Mouse (Mus musculus): Measurements from ENCODE around the gene Elf4. TPM values are rescaled to one million over a fixed set of nuclear protein-coding genes. Genes with fewer than 3 reads are reported as not detected.

Gene Elf4
- polyA plus RNA-seq, 1 experiment, result 7.0 TPM

DNA sequence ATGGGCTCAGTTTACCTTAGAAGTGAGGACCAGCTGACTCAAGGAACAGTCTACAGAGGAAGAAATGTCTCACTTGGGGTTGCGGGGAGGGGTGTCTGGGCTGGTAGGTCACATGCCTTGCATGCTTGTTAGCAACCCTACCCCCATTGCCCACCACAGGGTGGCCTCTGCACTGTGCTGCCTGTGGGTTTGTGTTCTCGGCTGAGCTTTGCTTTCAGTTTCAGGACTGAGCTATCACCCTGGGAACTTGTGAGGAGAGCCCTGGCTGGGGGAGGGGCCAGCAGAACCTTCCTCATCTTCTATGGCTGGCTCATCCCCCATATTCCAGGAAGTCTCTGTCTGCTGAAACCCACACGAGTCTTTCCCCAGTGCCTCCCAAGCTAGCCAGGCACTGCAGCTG, 38.3 kb downstream of the Elf4 start:
- H3K4me3 ChIP-seq, result no peak overlapping the region
- H3K4me2 ChIP-seq (ENCODE audit: low read depth), result peak overlapping the region; percentile 67
- no peaks in the 10 kb centered on the region for H3K27me3 ChIP-seq (ENCODE audit: control insufficient read depth, insufficient read depth, insufficient read length)
- H3K36me3 ChIP-seq (ENCODE audit: control insufficient read depth, insufficient read depth), result no peaks in the 10 kb centered on the region
- H3K79me2 ChIP-seq (ENCODE audit: control insufficient read depth, insufficient read depth), result peaks cover 20% of the 10 kb centered on the region
- no peak overlapping the region for H3ac ChIP-seq (ENCODE audit: control insufficient read depth, insufficient read length)
- TF ChIP-seq SRF (IDR thresholded peaks at IDR 0.05; ENCODE audit: control insufficient read depth, insufficient read length, low read depth), result no peak
- TF ChIP-seq MAX (IDR thresholded peaks at IDR 0.05; ENCODE audit: low read depth), result no peak
- no peak for TF ChIP-seq CEBPB (IDR thresholded peaks at IDR 0.05; ENCODE audit: insufficient read depth, poor library complexity, severe bottlenecking)
- no peak for TF ChIP-seq TCF3 (IDR thresholded peaks at IDR 0.05; ENCODE audit: insufficient read length, low read depth)
- TF ChIP-seq MYOG (IDR thresholded peaks at IDR 0.05; ENCODE audit: control insufficient read depth in 1 of 3, insufficient read depth in 1 of 3, insufficient read length in 2 of 3, low read depth in 2 of 3), result no peak
- no peak for TF ChIP-seq MYOD1 (IDR thresholded peaks at IDR 0.05; ENCODE audit: control insufficient read depth in 1 of 3, insufficient read length in 2 of 3, low read depth in 2 of 3)
- no peak for TF ChIP-seq POLR2AphosphoS2 (IDR thresholded peaks at IDR 0.05; ENCODE audit: insufficient read length, low read depth)
- TF ChIP-seq USF1 (IDR thresholded peaks at IDR 0.05; ENCODE audit: low read depth), result no peak
- no peak for TF ChIP-seq E2F4 (IDR thresholded peaks at IDR 0.05; ENCODE audit: insufficient read depth)
- TF ChIP-seq POLR2A (IDR thresholded peaks at IDR 0.05; ENCODE audit: insufficient read length, low read depth), result no peak
- TF ChIP-seq TCF12 (IDR thresholded peaks at IDR 0.05; ENCODE audit: insufficient read depth, poor library complexity, severe bottlenecking), result no peak
- no peak for TF ChIP-seq REST (IDR thresholded peaks at IDR 0.05; ENCODE audit: insufficient read depth, insufficient read length)

- Histone ChIP-seq H3K36me3 (ENCODE audit: control insufficient read depth, insufficient read depth) (peaks cover 2% of the 10 kb centered on the region), H3K27me3 (ENCODE audit: control insufficient read depth, insufficient read depth, insufficient read length) (no peaks in the 10 kb centered on the region), H3K4me2 (ENCODE audit: low read depth) (no peak overlapping the region), H3K4me3 (no peak overlapping the region), H3K79me2 (ENCODE audit: control insufficient read depth, insufficient read depth) (peaks cover 20% of the 10 kb centered on the region), H3ac (ENCODE audit: control insufficient read depth, insufficient read length) (no peak overlapping the region)
- TF ChIP-seq MYOD1 (IDR thresholded peaks at IDR 0.05; ENCODE audit: control insufficient read depth in 1 of 3, insufficient read length in 2 of 3, low read depth in 2 of 3) (no peak), USF1 (IDR thresholded peaks at IDR 0.05; ENCODE audit: low read depth) (no peak), SRF (IDR thresholded peaks at IDR 0.05; ENCODE audit: control insufficient read depth, insufficient read length, low read depth) (no peak), REST (IDR thresholded peaks at IDR 0.05; ENCODE audit: insufficient read depth, insufficient read length) (no peak), POLR2AphosphoS2 (IDR thresholded peaks at IDR 0.05; ENCODE audit: insufficient read length, low read depth) (no peak), TCF12 (IDR thresholded peaks at IDR 0.05; ENCODE audit: insufficient read depth, poor library complexity, severe bottlenecking) (no peak), POLR2A (IDR thresholded peaks at IDR 0.05; ENCODE audit: insufficient read length, low read depth) (no peak), E2F4 (IDR thresholded peaks at IDR 0.05; ENCODE audit: insufficient read depth) (no peak), MAX (IDR thresholded peaks at IDR 0.05; ENCODE audit: low read depth) (no peak)
These were observed 39.3 kb downstream of the Elf4 start for GRCm38 (mm10) chrX:48423671-48424070.

GRCm38 (mm10) chrX:48422986-48423385, 39.9 kb downstream of the Elf4 start:
- Histone ChIP-seq H3K36me3 (ENCODE audit: control insufficient read depth, insufficient read depth) (peaks cover 5% of the 10 kb centered on the region), H3ac (ENCODE audit: control insufficient read depth, insufficient read length) (no peak overlapping the region), H3K4me2 (ENCODE audit: low read depth) (no peak overlapping the region), H3K4me3 (no peak overlapping the region), H3K27me3 (ENCODE audit: control insufficient read depth, insufficient read depth, insufficient read length) (no peaks in the 10 kb centered on the region), H3K79me2 (ENCODE audit: control insufficient read depth, insufficient read depth) (peaks cover 20% of the 10 kb centered on the region)
- TF ChIP-seq MYOD1 (IDR thresholded peaks at IDR 0.05; ENCODE audit: control insufficient read depth in 1 of 3, insufficient read length in 2 of 3, low read depth in 2 of 3) (no peak), POLR2A (IDR thresholded peaks at IDR 0.05; ENCODE audit: insufficient read length, low read depth) (no peak), SRF (IDR thresholded peaks at IDR 0.05; ENCODE audit: control insufficient read depth, insufficient read length, low read depth) (no peak), USF1 (IDR thresholded peaks at IDR 0.05; ENCODE audit: low read depth) (no peak), TCF12 (IDR thresholded peaks at IDR 0.05; ENCODE audit: insufficient read depth, poor library complexity, severe bottlenecking) (no peak), CEBPB (IDR thresholded peaks at IDR 0.05; ENCODE audit: insufficient read depth, poor library complexity, severe bottlenecking) (no peak), TCF3 (IDR thresholded peaks at IDR 0.05; ENCODE audit: insufficient read length, low read depth) (no peak), POLR2AphosphoS2 (IDR thresholded peaks at IDR 0.05; ENCODE audit: insufficient read length, low read depth) (no peak), MYOG (IDR thresholded peaks at IDR 0.05; ENCODE audit: control insufficient read depth in 1 of 3, insufficient read depth in 1 of 3, insufficient read length in 2 of 3, low read depth in 2 of 3) (no peak), REST (IDR thresholded peaks at IDR 0.05; ENCODE audit: insufficient read depth, insufficient read length) (no peak), E2F4 (IDR thresholded peaks at IDR 0.05; ENCODE audit: insufficient read depth) (no peak), MAX (IDR thresholded peaks at IDR 0.05; ENCODE audit: low read depth) (no peak)

DNA sequence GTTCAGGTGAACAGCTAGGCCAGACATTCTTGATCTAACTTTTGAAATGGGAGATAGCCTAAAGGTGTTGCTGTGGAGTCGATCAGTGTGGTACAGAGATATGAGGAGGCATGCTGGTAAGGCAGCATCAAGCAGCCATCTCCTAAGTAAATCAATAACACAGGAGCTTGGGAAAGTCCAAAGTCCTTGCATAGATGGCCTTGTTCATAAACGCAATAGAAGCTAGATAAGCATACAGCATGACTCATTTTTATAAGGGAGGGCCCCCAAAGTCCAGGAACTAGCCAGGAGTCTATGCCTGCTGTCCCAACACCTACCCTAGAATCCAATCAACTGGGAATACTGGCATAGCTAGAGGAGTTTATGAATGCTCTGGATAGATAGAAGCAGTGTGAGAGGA, 44.5 kb downstream of the Elf4 start:
- TF ChIP-seq CEBPB (IDR thresholded peaks at IDR 0.05; ENCODE audit: insufficient read depth, poor library complexity, severe bottlenecking), result no peak
- no peak for TF ChIP-seq E2F4 (IDR thresholded peaks at IDR 0.05; ENCODE audit: insufficient read depth)
- Histone ChIP-seq H3K4me3 (no peak overlapping the region), H3K79me2 (ENCODE audit: control insufficient read depth, insufficient read depth) (peaks cover 4% of the 10 kb centered on the region), H3K27me3 (ENCODE audit: control insufficient read depth, insufficient read depth, insufficient read length) (no peaks in the 10 kb centered on the region), H3K36me3 (ENCODE audit: control insufficient read depth, insufficient read depth) (peaks cover 5% of the 10 kb centered on the region), H3K4me2 (ENCODE audit: low read depth) (no peak overlapping the region), H3ac (ENCODE audit: control insufficient read depth, insufficient read length) (no peak overlapping the region)

DNA sequence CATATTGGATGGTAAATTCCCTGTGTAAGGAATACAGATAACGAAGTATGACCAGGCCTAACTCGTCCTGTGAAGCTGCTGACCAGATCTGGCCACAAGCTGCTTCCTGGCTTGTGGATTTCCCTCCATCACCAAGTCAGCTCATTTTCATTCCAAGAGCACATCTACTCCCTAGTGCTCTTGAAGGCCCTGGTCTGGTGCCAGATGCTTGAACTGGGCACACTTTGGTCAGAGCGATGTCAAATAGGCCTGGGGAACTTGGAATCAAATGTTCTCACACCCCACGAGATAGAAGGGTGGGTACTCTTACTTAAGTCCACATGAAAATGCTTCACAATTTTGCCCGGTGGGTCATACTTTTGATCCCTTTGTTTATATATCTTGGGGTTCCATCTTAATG, 48.6 kb downstream of the Elf4 start:
- H3K27me3 ChIP-seq (ENCODE audit: control insufficient read depth, insufficient read depth, insufficient read length), result no peaks in the 10 kb centered on the region
- H3K36me3 ChIP-seq (ENCODE audit: control insufficient read depth, insufficient read depth), result peaks cover 5% of the 10 kb centered on the region
- no peaks in the 10 kb centered on the region for H3K79me2 ChIP-seq (ENCODE audit: control insufficient read depth, insufficient read depth)
- H3K4me2 ChIP-seq (ENCODE audit: low read depth), result no peak overlapping the region
- no peak for TF ChIP-seq CEBPB (IDR thresholded peaks at IDR 0.05; ENCODE audit: insufficient read depth, poor library complexity, severe bottlenecking)
- no peak overlapping the region for H3K4me3 ChIP-seq
- H3ac ChIP-seq (ENCODE audit: control insufficient read depth, insufficient read length), result no peak overlapping the region

Data from myocyte (in vitro differentiated cells).